Mouse (Mus musculus): ENCODE measurements around the gene Fam163a.

DNA sequence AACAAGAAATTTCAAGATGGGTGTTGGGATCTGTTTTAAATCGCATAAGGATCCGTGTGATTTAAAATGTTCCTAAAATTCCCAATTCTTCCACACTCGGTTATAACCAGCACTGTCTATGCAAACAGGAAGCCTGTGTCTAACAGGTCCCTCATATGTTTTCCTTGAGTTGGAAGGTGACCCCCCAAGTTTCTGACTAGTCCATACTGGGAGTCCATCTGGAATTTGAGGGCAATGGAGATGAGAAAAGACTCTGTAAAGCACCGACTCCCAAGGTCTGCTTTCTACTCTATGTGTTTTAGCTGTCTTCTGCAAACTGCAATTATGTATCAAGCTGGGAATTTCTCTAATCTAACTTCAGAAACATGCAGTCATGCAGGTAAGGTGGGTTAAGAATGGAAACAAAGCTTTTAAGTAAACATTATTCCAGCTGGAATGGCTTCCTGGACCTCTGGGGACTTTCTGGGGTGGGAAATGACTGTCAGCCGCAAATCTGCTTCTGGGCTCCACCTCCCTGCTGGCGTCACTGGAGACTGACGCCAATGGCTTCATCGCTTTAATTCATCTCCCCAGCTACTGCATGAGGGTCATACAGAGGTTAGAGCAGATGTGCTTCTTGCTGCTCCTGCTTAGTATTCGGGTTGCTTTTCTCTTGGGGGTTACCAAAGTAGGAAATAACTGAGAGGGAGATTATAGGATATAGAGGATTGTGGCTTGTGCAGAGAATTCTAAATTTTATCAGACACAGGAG lies 25.7 kb upstream of the Fam163a start:
- TF ChIP-seq MYOG (IDR thresholded peaks at IDR 0.05; ENCODE audit: control insufficient read depth, extremely low read depth, insufficient read length): no peak
- TF ChIP-seq CTCF (IDR thresholded peaks at IDR 0.05; ENCODE audit: control insufficient read depth, insufficient read depth, insufficient read length): no peak
- TF ChIP-seq USF1 (IDR thresholded peaks at IDR 0.05; ENCODE audit: low read depth): no peak
- TF ChIP-seq CEBPB (IDR thresholded peaks at IDR 0.05; ENCODE audit: low read depth): no peak
- no peak for TF ChIP-seq MAX (IDR thresholded peaks at IDR 0.05)
- TF ChIP-seq MYOD1 (IDR thresholded peaks at IDR 0.05; ENCODE audit: control insufficient read depth, insufficient read length, low read depth): no peak
- no peak for TF ChIP-seq FOSL1 (IDR thresholded peaks at IDR 0.05; ENCODE audit: insufficient read depth, low read length, poor library complexity, severe bottlenecking)

Data from C2C12 (cell line).